Mouse (Mus musculus) heart, postnatal 0 days (tissue): ENCODE data around the gene Trim63.

Experiments used
- CTCF ChIP-seq: IDR thresholded peaks from 2 replicates; pipeline ENCODE4 v1.5.1; 2016; ENCODE audit warnings: antibody characterized with exemption, control low read depth, low read depth
- EP300 ChIP-seq: IDR thresholded peaks from 2 replicates; pipeline ENCODE4 v1.6.1; 2016; ENCODE audit warnings: antibody characterized with exemption, low read depth

- TF ChIP-seq CTCF (no peak), EP300 (no peak)
Observed at GRCm38 (mm10) chr4:134342213-134342779, 27.4 kb downstream of the Trim63 start.
